Mouse (Mus musculus): ENCODE results near the gene Xirp1. TPM values are rescaled to one million over a fixed set of nuclear protein-coding genes. Genes with fewer than 3 reads are reported as not detected.

Gene Xirp1
- polyA plus RNA-seq, 1 experiment from 2014 or later = 0.21 TPM

GRCm38 (mm10) chr9:119978811-119979441, 44.5 kb downstream of the Xirp1 start:
- Histone ChIP-seq H3K4me1 (ENCODE audit: insufficient read depth, low read depth, low read length) (peaks cover 29% of the 10 kb centered on the region), H3K4me2 (replicated peaks; ENCODE audit: low read depth, low read length) (peak overlapping the region; percentile 27), H3K36me3 (ENCODE audit: insufficient read depth, low read length) (peaks cover 7% of the 10 kb centered on the region; the same call in 1 of the 2 replicates), H3K9ac (replicated peaks; ENCODE audit: low read depth) (no peak overlapping the region), H3K27ac (ENCODE audit: low read length) (no peak overlapping the region), H3K9me3 (ENCODE audit: low read length) (no peaks in the 10 kb centered on the region), H3K4me3 (ENCODE audit: low read depth, low read length) (no peak overlapping the region), H3K27me3 (replicated peaks; ENCODE audit: insufficient read depth, low read length) (no peaks in the 10 kb centered on the region)
- DNase-seq (ENCODE audit: low spot score) = no peak
- WGBS = 69% methylated on average over 6 of the region's 6 CpGs
- no peak for ATAC-seq
- TF ChIP-seq CTCF (IDR thresholded peaks at IDR 0.05) = no peak
- no peak for TF ChIP-seq EP300 (IDR thresholded peaks at IDR 0.05)

- TF ChIP-seq CTCF (IDR thresholded peaks at IDR 0.05) (no peak), EP300 (IDR thresholded peaks at IDR 0.05) (no peak)
- 37% methylated on average over 9 of the region's 9 CpGs for WGBS
- Histone ChIP-seq H3K27ac (ENCODE audit: low read length) (no peak overlapping the region), H3K9ac (replicated peaks; ENCODE audit: low read depth) (no peak overlapping the region), H3K4me2 (replicated peaks; ENCODE audit: low read depth, low read length) (peak overlapping the region; percentile 27), H3K36me3 (ENCODE audit: insufficient read depth, low read length) (peaks cover 14% of the 10 kb centered on the region; the same call in 1 of the 2 replicates), H3K4me3 (ENCODE audit: low read depth, low read length) (no peak overlapping the region), H3K4me1 (ENCODE audit: insufficient read depth, low read depth, low read length) (peaks cover 29% of the 10 kb centered on the region), H3K27me3 (replicated peaks; ENCODE audit: insufficient read depth, low read length) (no peaks in the 10 kb centered on the region), H3K9me3 (ENCODE audit: low read length) (no peaks in the 10 kb centered on the region)
- no peak for ATAC-seq
- DNase-seq (ENCODE audit: low spot score) = no peak
Observed at GRCm38 (mm10) chr9:119978151-119978810, 45.1 kb downstream of the Xirp1 start.

- H3K36me3 ChIP-seq (ENCODE audit: insufficient read depth, low read length) = peaks cover 21% of the 10 kb centered on the region
- H3K4me1 ChIP-seq (ENCODE audit: insufficient read depth, low read depth, low read length) = peaks cover 29% of the 10 kb centered on the region
- H3K4me3 ChIP-seq (ENCODE audit: low read depth, low read length) = no peak overlapping the region
- H3K9ac ChIP-seq (replicated peaks; ENCODE audit: low read depth) = no peak overlapping the region
- H3K9me3 ChIP-seq (ENCODE audit: low read length) = no peaks in the 10 kb centered on the region
- peak overlapping the region; percentile 27; the same call in 1 of the 2 replicates for H3K4me2 ChIP-seq (replicated peaks; ENCODE audit: low read depth, low read length)
- ATAC-seq = no peak
- 13% methylated on average over 4 of the region's 5 CpGs for WGBS
- H3K27ac ChIP-seq (ENCODE audit: low read length) = no peak overlapping the region
- DNase-seq (ENCODE audit: low spot score) = no peak
- no peaks in the 10 kb centered on the region for H3K27me3 ChIP-seq (replicated peaks; ENCODE audit: insufficient read depth, low read length)
- TF ChIP-seq CTCF (IDR thresholded peaks at IDR 0.05) (no peak), EP300 (IDR thresholded peaks at IDR 0.05) (no peak)
Observed at GRCm38 (mm10) chr9:119977557-119978060, 45.8 kb downstream of the Xirp1 start.

GRCm38 (mm10) chr9:119976704-119977556, 46.5 kb downstream of the Xirp1 start:
- Histone ChIP-seq H3K27ac (ENCODE audit: low read length) (no peak overlapping the region), H3K9ac (replicated peaks; ENCODE audit: low read depth) (no peak overlapping the region), H3K9me3 (ENCODE audit: low read length) (no peaks in the 10 kb centered on the region), H3K4me1 (ENCODE audit: insufficient read depth, low read depth, low read length) (peaks cover 29% of the 10 kb centered on the region), H3K4me2 (replicated peaks; ENCODE audit: low read depth, low read length) (peak overlapping the region; percentile 27; the same call in 1 of the 2 replicates), H3K27me3 (replicated peaks; ENCODE audit: insufficient read depth, low read length) (no peaks in the 10 kb centered on the region), H3K36me3 (ENCODE audit: insufficient read depth, low read length) (peaks cover 27% of the 10 kb centered on the region), H3K4me3 (ENCODE audit: low read depth, low read length) (no peak overlapping the region)
- TF ChIP-seq CTCF (IDR thresholded peaks at IDR 0.05) (no peak), EP300 (IDR thresholded peaks at IDR 0.05) (no peak)
- no peak for DNase-seq (ENCODE audit: low spot score)
- WGBS = 21% methylated on average over 17 of the region's 17 CpGs
- ATAC-seq = no peak

GRCm38 (mm10) chr9:119975286-119975685, 48.1 kb downstream of the Xirp1 start:
- 73% methylated on average over 4 of the region's 4 CpGs for WGBS
- no peaks in the 10 kb centered on the region for H3K27me3 ChIP-seq (replicated peaks; ENCODE audit: insufficient read depth, low read length)
- TF ChIP-seq EP300 (IDR thresholded peaks at IDR 0.05) (no peak), CTCF (IDR thresholded peaks at IDR 0.05) (no peak)
- no peak overlapping the region for H3K9ac ChIP-seq (replicated peaks; ENCODE audit: low read depth)
- H3K4me3 ChIP-seq (ENCODE audit: low read depth, low read length) = no peak overlapping the region
- peaks cover 31% of the 10 kb centered on the region for H3K36me3 ChIP-seq (ENCODE audit: insufficient read depth, low read length)
- H3K27ac ChIP-seq (ENCODE audit: low read length) = no peak overlapping the region
- H3K4me1 ChIP-seq (ENCODE audit: insufficient read depth, low read depth, low read length) = peaks cover 35% of the 10 kb centered on the region
- no peaks in the 10 kb centered on the region for H3K9me3 ChIP-seq (ENCODE audit: low read length)
- no peak for DNase-seq (ENCODE audit: low spot score)
- H3K4me2 ChIP-seq (replicated peaks; ENCODE audit: low read depth, low read length) = no peak overlapping the region
- no peak for ATAC-seq

GRCm38 (mm10) chr9:119974609-119975008, 48.8 kb downstream of the Xirp1 start:
- 73% methylated on average over 5 of the region's 5 CpGs for whole genome bisulfite sequencing
- DNase-seq (ENCODE audit: low spot score) (peak; percentile 32), ATAC-seq (no peak)
- peaks cover 31% of the 10 kb centered on the region for H3K36me3 ChIP-seq (ENCODE audit: insufficient read depth, low read length)
- H3K27ac ChIP-seq (ENCODE audit: low read length) = no peak overlapping the region
- H3K9me3 ChIP-seq (ENCODE audit: low read length) = no peaks in the 10 kb centered on the region
- peaks cover 35% of the 10 kb centered on the region for H3K4me1 ChIP-seq (ENCODE audit: insufficient read depth, low read depth, low read length)
- TF ChIP-seq EP300 (IDR thresholded peaks at IDR 0.05) (no peak), CTCF (IDR thresholded peaks at IDR 0.05) (peak; percentile 55)
- no peaks in the 10 kb centered on the region for H3K27me3 ChIP-seq (replicated peaks; ENCODE audit: insufficient read depth, low read length)
- no peak overlapping the region for H3K9ac ChIP-seq (replicated peaks; ENCODE audit: low read depth)
- no peak overlapping the region for H3K4me3 ChIP-seq (ENCODE audit: low read depth, low read length)
- no peak overlapping the region for H3K4me2 ChIP-seq (replicated peaks; ENCODE audit: low read depth, low read length)
